Mouse (Mus musculus): ENCODE data around the gene Olfr103. TPM values are rescaled to one million over a fixed set of nuclear protein-coding genes. Genes with fewer than 3 reads are reported as not detected.

Olfr103 gene
- not detected in 2 replicates for polyA plus RNA-seq (2015; fragmentation: Nextera tagmentation; extraction: Ambion mirVana)

- WGBS, result 84% methylated on average over 2 of the region's 2 CpGs
- H3K9me3 ChIP-seq (replicated peaks), result no peaks in the 10 kb centered on the region
- no peak for ATAC-seq (replicated peaks; ENCODE audit: low FRiP score)
- H3K9ac ChIP-seq, result no peak within 1 kb of the TSS
- H3K4me3 ChIP-seq (replicated peaks), result no peak within 1 kb of the TSS
- no peak within 1 kb of the TSS for H3K4me2 ChIP-seq
- H3K4me1 ChIP-seq, result no peaks in the 10 kb centered on the region
- no peak within 1 kb of the TSS for H3K27ac ChIP-seq
- H3K36me3 ChIP-seq, result no peaks in the 10 kb centered on the region
- H3K27me3 ChIP-seq, result no peaks in the 10 kb centered on the region
These were observed at the start of gene Olfr103 for GRCm38 (mm10) chr17:37339598-37339997. TSS of gene Olfr103 (minus strand) at chr17:37339698.

- no peak for ATAC-seq (replicated peaks; ENCODE audit: low FRiP score)
- Histone ChIP-seq H3K4me1 (no peaks in the 10 kb centered on the region), H3K4me2 (no peak within 1 kb of the TSS), H3K4me3 (replicated peaks) (no peak within 1 kb of the TSS), H3K9me3 (replicated peaks) (no peaks in the 10 kb centered on the region), H3K9ac (no peak within 1 kb of the TSS), H3K27ac (no peak within 1 kb of the TSS), H3K27me3 (no peaks in the 10 kb centered on the region), H3K36me3 (no peaks in the 10 kb centered on the region)
These were observed 39.2 kb upstream of the Olfr103 start, which contains the start of gene Olfr105-ps for GRCm38 (mm10) chr17:37378733-37379132. TSS of gene Olfr105-ps (plus strand) at chr17:37379033.

- Histone ChIP-seq H3K27ac (no peak within 1 kb of the TSS), H3K9me3 (replicated peaks) (no peaks in the 10 kb centered on the region), H3K4me3 (replicated peaks) (no peak within 1 kb of the TSS), H3K36me3 (no peaks in the 10 kb centered on the region), H3K9ac (no peak within 1 kb of the TSS), H3K4me1 (no peaks in the 10 kb centered on the region), H3K4me2 (no peak within 1 kb of the TSS), H3K27me3 (no peaks in the 10 kb centered on the region)
- no peak for ATAC-seq (replicated peaks; ENCODE audit: low FRiP score)
These were observed 19.8 kb upstream of the Olfr103 start, which contains the start of gene Olfr104-ps for GRCm38 (mm10) chr17:37359282-37359681. TSS of gene Olfr104-ps (plus strand) at chr17:37359582.

GRCm38 (mm10) chr17:37316954-37317353 is 22.5 kb downstream of the Olfr103 start, which contains the start of gene Olfr102:
TSS of gene Olfr102 (minus strand) at chr17:37317054.
- Histone ChIP-seq H3K4me3 (replicated peaks) (no peak within 1 kb of the TSS), H3K4me2 (no peak within 1 kb of the TSS), H3K9ac (no peak within 1 kb of the TSS), H3K27ac (no peak within 1 kb of the TSS), H3K9me3 (replicated peaks) (no peaks in the 10 kb centered on the region; the same call in 1 of the 2 replicates), H3K27me3 (no peaks in the 10 kb centered on the region), H3K4me1 (no peaks in the 10 kb centered on the region), H3K36me3 (no peaks in the 10 kb centered on the region)
- ATAC-seq (replicated peaks; ENCODE audit: low FRiP score), result no peak

GRCm38 (mm10) chr17:37310146-37310699 is 29.3 kb downstream of the Olfr103 start:
- no peaks in the 10 kb centered on the region for H3K4me1 ChIP-seq
- no peak overlapping the region for H3K27ac ChIP-seq
- no peaks in the 10 kb centered on the region for H3K9me3 ChIP-seq (replicated peaks)
- no peak for ATAC-seq (replicated peaks; ENCODE audit: low FRiP score)
- H3K4me2 ChIP-seq, result no peak overlapping the region
- no peaks in the 10 kb centered on the region for H3K36me3 ChIP-seq
- WGBS, result 40% methylated on average over 2 of the region's 2 CpGs
- no peaks in the 10 kb centered on the region for H3K27me3 ChIP-seq
- no peak overlapping the region for H3K4me3 ChIP-seq (replicated peaks)
- H3K9ac ChIP-seq, result no peak overlapping the region

- Histone ChIP-seq H3K4me3 (replicated peaks) (no peak overlapping the region), H3K9ac (no peak overlapping the region), H3K27ac (no peak overlapping the region), H3K36me3 (no peaks in the 10 kb centered on the region), H3K27me3 (no peaks in the 10 kb centered on the region), H3K4me1 (no peaks in the 10 kb centered on the region), H3K9me3 (replicated peaks) (no peaks in the 10 kb centered on the region), H3K4me2 (no peak overlapping the region)
- 31% methylated on average over 4 of the region's 4 CpGs for WGBS
- no peak for ATAC-seq (replicated peaks; ENCODE audit: low FRiP score)
These were observed 31.0 kb downstream of the Olfr103 start for GRCm38 (mm10) chr17:37308483-37308882.

- no peaks in the 10 kb centered on the region for H3K27me3 ChIP-seq
- H3K4me2 ChIP-seq, result no peak within 1 kb of the TSS
- H3K4me1 ChIP-seq, result no peaks in the 10 kb centered on the region
- 87% methylated on average over 4 of the region's 4 CpGs for WGBS
- no peak for ATAC-seq (replicated peaks; ENCODE audit: low FRiP score)
- H3K9ac ChIP-seq, result no peak within 1 kb of the TSS
- no peaks in the 10 kb centered on the region for H3K36me3 ChIP-seq
- H3K9me3 ChIP-seq (replicated peaks), result no peaks in the 10 kb centered on the region
- no peak within 1 kb of the TSS for H3K4me3 ChIP-seq (replicated peaks)
- H3K27ac ChIP-seq, result no peak within 1 kb of the TSS
These were observed 35.3 kb downstream of the Olfr103 start, which contains the start of gene Olfr101 for GRCm38 (mm10) chr17:37304213-37304612. TSS of gene Olfr101 (minus strand) at chr17:37304313.

Other genes with a start within 250 kb of the Olfr103 start
- gene Olfr91, start 241.4 kb downstream of the Olfr103 start, polyA plus RNA-seq (2015; fragmentation: Nextera tagmentation; extraction: Ambion mirVana), result not detected in 2 replicates
- not detected in 2 replicates for gene Olfr92, start 219.6 kb downstream of the Olfr103 start, polyA plus RNA-seq (2015; fragmentation: Nextera tagmentation; extraction: Ambion mirVana)
- not detected in 2 replicates for gene Olfr93, start 178.2 kb downstream of the Olfr103 start, polyA plus RNA-seq (2015; fragmentation: Nextera tagmentation; extraction: Ambion mirVana)
- not detected in 2 replicates for gene Ubd, start 145.8 kb downstream of the Olfr103 start, polyA plus RNA-seq (2015; fragmentation: Nextera tagmentation; extraction: Ambion mirVana)
- not detected in 2 replicates for gene Olfr94, start 138.7 kb downstream of the Olfr103 start, polyA plus RNA-seq (2015; fragmentation: Nextera tagmentation; extraction: Ambion mirVana)
- not detected in 2 replicates for gene Olfr95, start 126.6 kb downstream of the Olfr103 start, polyA plus RNA-seq (2015; fragmentation: Nextera tagmentation; extraction: Ambion mirVana)
- gene Olfr96, start 119.6 kb downstream of the Olfr103 start, polyA plus RNA-seq (2015; fragmentation: Nextera tagmentation; extraction: Ambion mirVana), result not detected in 2 replicates
- gene Olfr97, start 102.4 kb downstream of the Olfr103 start, polyA plus RNA-seq (2015; fragmentation: Nextera tagmentation; extraction: Ambion mirVana), result not detected in 2 replicates
- not detected in 2 replicates for gene Olfr98, start 75.9 kb downstream of the Olfr103 start, polyA plus RNA-seq (2015; fragmentation: Nextera tagmentation; extraction: Ambion mirVana)
- 1.5 and 1.8 TPM in 2 replicates for gene H2-M3, start 69.5 kb downstream of the Olfr103 start, polyA plus RNA-seq (2015; fragmentation: Nextera tagmentation; extraction: Ambion mirVana)
- gene Olfr99, start 56.2 kb downstream of the Olfr103 start, polyA plus RNA-seq (2015; fragmentation: Nextera tagmentation; extraction: Ambion mirVana), result not detected in 2 replicates
- not detected in 2 replicates for gene Olfr101, start 35.4 kb downstream of the Olfr103 start, polyA plus RNA-seq (2015; fragmentation: Nextera tagmentation; extraction: Ambion mirVana)
- gene Olfr102, start 22.6 kb downstream of the Olfr103 start, polyA plus RNA-seq (2015; fragmentation: Nextera tagmentation; extraction: Ambion mirVana), result not detected in 2 replicates
- gene Olfr104-ps, start 19.9 kb upstream of the Olfr103 start, polyA plus RNA-seq (2015; fragmentation: Nextera tagmentation; extraction: Ambion mirVana), result not detected in 2 replicates
- gene Olfr105-ps, start 39.3 kb upstream of the Olfr103 start, polyA plus RNA-seq (2015; fragmentation: Nextera tagmentation; extraction: Ambion mirVana), result not detected in 2 replicates
- not detected in 2 replicates for gene Olfr106-ps, start 50.7 kb upstream of the Olfr103 start, polyA plus RNA-seq (2015; fragmentation: Nextera tagmentation; extraction: Ambion mirVana)
- gene Olfr107, start 59.5 kb upstream of the Olfr103 start, polyA plus RNA-seq (2015; fragmentation: Nextera tagmentation; extraction: Ambion mirVana), result not detected in 2 replicates
- not detected in 2 replicates for gene Olfr108, start 105.8 kb upstream of the Olfr103 start, polyA plus RNA-seq (2015; fragmentation: Nextera tagmentation; extraction: Ambion mirVana)
- not detected in 2 replicates for gene Olfr109, start 119.2 kb upstream of the Olfr103 start, polyA plus RNA-seq (2015; fragmentation: Nextera tagmentation; extraction: Ambion mirVana)
- gene H2-M2, start 143.9 kb upstream of the Olfr103 start, polyA plus RNA-seq (2015; fragmentation: Nextera tagmentation; extraction: Ambion mirVana), result not detected in 2 replicates
- not detected in 2 replicates for gene Olfr110, start 152.8 kb upstream of the Olfr103 start, polyA plus RNA-seq (2015; fragmentation: Nextera tagmentation; extraction: Ambion mirVana)
- gene Olfr111, start 168.3 kb upstream of the Olfr103 start, polyA plus RNA-seq (2015; fragmentation: Nextera tagmentation; extraction: Ambion mirVana), result not detected in 2 replicates
- not detected in 2 replicates for gene Olfr112, start 229.8 kb upstream of the Olfr103 start, polyA plus RNA-seq (2015; fragmentation: Nextera tagmentation; extraction: Ambion mirVana)
- gene Olfr113, start 238.0 kb upstream of the Olfr103 start, polyA plus RNA-seq (2015; fragmentation: Nextera tagmentation; extraction: Ambion mirVana), result not detected in 2 replicates